Mouse (Mus musculus) MN1 (cell line): Measurements from ENCODE around the gene Flot2.
A peak's percentile ranks its signal among the peaks of the same experiment; 100 is the strongest.
"Not testable (repeated sequence)": the region's sequence is repeated elsewhere in the genome, so short reads cannot be mapped to it uniquely, and the experiment has no call there.

Experiments
- DNase-seq: peaks from one replicate; pipeline ENCODE4 v3.0.0-alpha.2; 2016; ENCODE audit warnings: low spot score

Gene Flot2

GRCm38 (mm10) chr11:78037831-78038752 lies at the start of gene Flot2:
Gene Flot2, plus strand, starts transcription at chr11:78037931.
- DNase-seq, result peak; percentile 72

- DNase-seq, result no peak
These were observed 48.5 kb upstream of the Flot2 start for GRCm38 (mm10) chr11:77989071-77989690.

- DNase-seq, result no peak
These were observed 42.2 kb upstream of the Flot2 start for GRCm38 (mm10) chr11:77995556-77995955.

GRCm38 (mm10) chr11:78006446-78006845 lies 31.3 kb upstream of the Flot2 start:
- DNase-seq, result no peak

- peak; percentile 77 for DNase-seq
These were observed 18.1 kb upstream of the Flot2 start for GRCm38 (mm10) chr11:78019676-78020075.

- peak; percentile 30 for DNase-seq
These were observed 14.1 kb upstream of the Flot2 start for GRCm38 (mm10) chr11:78023607-78024006.

- DNase-seq, result no peak
These were observed 8.5 kb upstream of the Flot2 start for GRCm38 (mm10) chr11:78029240-78029639.

GRCm38 (mm10) chr11:78030600-78030999 lies 7.1 kb upstream of the Flot2 start:
- DNase-seq, result no peak

GRCm38 (mm10) chr11:78031389-78031788 lies 6.3 kb upstream of the Flot2 start:
- no peak for DNase-seq

- peak; percentile 97 for DNase-seq
These were observed 5.6 kb upstream of the Flot2 start, which contains the start of gene Dhrs13 for GRCm38 (mm10) chr11:78031947-78032808. Gene Dhrs13, plus strand, starts transcription at chr11:78032280.

GRCm38 (mm10) chr11:78032809-78033195 lies 4.9 kb upstream of the Flot2 start:
- DNase-seq, result no peak

- DNase-seq, result no peak
These were observed 3.7 kb upstream of the Flot2 start for GRCm38 (mm10) chr11:78033931-78034617.

- DNase-seq, result no peak
These were observed 940 bp upstream of the Flot2 start for GRCm38 (mm10) chr11:78036791-78037190.

- no peak for DNase-seq
These were observed 3.1 kb downstream of the Flot2 start for GRCm38 (mm10) chr11:78040878-78041277.

GRCm38 (mm10) chr11:78042290-78042870 lies 4.6 kb downstream of the Flot2 start:
- DNase-seq, result not testable (repeated sequence)

GRCm38 (mm10) chr11:78044758-78045251 lies 7.1 kb downstream of the Flot2 start:
- peak; percentile 72 for DNase-seq

GRCm38 (mm10) chr11:78048637-78049036 lies 10.9 kb downstream of the Flot2 start:
- DNase-seq, result not testable (repeated sequence)

GRCm38 (mm10) chr11:78053078-78053477 lies 15.3 kb downstream of the Flot2 start:
- no peak for DNase-seq

GRCm38 (mm10) chr11:78056946-78057345 lies 19.2 kb downstream of the Flot2 start:
- no peak for DNase-seq

- DNase-seq, result peak; percentile 83
These were observed 22.4 kb downstream of the Flot2 start for GRCm38 (mm10) chr11:78059833-78060757.
